Mouse (Mus musculus) neural tube, embryonic 10.5 days (tissue): ENCODE measurements around the gene Cage1.
A peak's percentile ranks its signal among the peaks of the same experiment; 100 is the strongest.

Source experiments
- DNase-seq: peaks from one replicate; pipeline ENCODE4 v3.0.0-alpha.2; 2017; ENCODE audit warnings: low spot score; ENCODE audit errors: extremely low spot score

Cage1 gene

DNA sequence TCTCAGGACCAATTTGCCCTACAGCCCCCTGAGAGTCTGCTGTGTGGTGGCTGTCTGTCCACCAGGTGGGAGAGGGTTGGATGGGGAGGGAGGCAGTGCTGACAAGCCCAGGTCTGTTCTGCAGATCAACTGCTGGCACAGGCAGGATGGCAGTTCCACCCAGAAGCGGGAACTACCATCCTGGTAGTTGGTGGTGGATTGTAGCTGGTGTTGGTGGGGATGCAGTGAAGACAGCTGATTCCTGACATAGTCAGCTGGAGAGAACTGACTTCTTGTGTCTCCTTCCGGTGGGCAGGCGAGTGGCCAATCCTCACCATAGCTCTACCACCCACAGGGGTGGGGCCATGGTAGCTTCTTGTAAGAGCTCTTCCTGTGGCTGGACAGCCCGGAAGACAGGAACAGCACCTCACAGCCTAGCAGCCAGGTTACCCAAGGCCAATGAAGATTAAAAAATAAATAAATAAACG, 26.4 kb downstream of the Cage1 start:
- DNase-seq, result no peak

DNA sequence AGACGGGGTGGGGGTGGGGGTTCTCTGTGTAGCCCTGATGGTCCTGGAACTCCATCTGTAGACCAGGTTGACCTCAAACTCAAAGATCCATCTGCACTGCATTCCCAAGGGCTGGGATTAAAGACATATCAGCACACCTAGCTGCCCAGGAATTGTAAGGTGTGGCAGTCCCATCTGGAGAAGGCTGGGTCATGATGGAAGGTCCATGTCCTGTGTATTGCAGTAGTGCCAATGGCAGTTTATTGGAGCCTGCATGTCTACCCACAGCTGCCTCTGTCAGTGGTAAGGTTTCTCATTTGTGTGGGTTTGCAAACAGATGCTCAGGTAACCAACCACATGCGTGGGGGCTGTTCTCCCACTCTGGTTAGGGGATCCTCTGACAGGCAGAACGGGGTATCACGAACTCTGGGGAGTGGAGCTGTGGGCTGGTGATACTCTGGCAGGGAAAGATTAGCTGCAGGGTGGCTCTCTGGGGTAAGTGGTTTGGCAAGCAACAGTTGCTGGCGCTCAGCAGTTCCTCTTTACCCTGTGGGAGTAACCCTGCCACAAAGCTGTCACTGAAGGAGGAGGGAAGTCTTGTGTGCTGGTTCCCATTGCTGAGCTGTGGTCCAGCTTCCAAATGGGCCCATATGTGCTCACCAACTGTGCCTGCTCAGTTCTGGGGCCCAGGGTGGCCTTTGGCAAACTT, 27.0 kb downstream of the Cage1 start:
- no peak for DNase-seq

DNA sequence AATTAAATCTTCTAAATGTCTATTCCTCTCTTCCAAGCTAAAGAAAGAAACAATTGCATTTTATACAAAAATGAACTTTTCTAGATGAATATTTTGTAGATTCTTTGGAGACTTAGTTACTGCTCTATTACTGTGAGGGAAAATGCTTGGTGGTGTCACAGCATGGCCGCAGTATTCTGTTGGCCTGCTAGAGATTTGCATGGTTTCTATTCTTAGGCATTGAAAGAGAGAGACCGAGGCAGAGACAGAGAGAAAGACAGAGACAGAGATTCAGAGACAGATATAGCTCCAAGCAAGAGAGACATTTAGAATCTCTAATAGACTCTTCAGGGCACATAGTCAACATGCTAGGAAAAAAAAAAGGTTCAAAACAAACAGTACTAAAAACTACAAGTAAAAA, 28.9 kb downstream of the Cage1 start:
- DNase-seq, result no peak

DNA sequence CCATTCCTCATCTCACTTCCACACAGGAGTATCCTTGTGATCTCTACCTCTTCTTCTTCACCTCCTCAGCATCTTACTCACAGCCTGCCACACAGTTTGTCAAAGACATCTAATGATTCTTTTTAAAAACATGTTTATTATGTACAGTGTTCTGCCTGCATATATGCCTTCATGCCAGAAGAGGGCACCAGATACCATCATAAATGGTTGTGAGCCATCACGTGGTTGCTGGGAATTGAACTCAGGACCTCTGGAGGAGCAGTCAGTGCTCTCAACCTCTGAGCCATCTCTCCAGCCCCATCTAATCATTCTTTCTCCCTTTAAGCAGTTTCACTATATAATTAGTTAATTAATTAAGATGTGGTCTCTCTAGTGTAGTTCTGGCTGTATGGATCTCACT, 34.4 kb downstream of the Cage1 start:
- no peak for DNase-seq

DNA sequence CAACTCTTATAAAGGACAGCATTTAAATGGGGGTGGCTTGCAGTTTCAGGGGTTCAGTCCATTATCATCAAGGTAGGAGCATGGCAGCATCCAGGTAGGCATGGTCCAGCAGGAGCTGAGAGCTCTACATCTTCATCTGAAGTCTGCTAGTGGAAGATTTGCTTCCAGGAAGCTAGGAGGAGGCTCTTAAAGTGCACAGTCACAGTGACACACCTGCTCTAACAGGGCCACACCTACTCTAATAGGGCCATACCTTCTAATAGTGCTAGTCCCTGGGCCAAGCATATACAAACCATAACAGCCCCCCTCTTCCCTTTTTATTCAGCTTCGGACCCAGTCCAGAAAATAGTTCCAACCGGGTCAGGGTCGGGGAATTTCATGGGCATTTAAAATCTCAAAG, 37.2 kb downstream of the Cage1 start:
- DNase-seq, result no peak

DNA sequence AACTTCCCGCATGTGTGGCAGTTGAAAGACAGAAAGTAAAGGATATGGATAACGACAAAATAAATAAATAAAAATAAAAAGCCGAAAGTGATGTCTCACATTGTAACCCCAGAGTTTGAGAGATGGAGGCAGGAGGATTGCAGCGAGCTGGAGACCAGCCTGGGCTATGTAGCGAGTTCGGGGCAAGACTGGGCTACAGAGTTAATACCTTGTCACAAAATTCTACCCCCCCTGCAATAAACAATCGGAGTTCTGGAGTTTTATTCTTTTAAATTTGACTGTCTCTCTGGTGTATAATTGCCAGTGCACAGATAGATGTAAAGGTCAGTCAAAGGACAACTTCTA, 42.5 kb downstream of the Cage1 start:
- DNase-seq, result no peak

DNA sequence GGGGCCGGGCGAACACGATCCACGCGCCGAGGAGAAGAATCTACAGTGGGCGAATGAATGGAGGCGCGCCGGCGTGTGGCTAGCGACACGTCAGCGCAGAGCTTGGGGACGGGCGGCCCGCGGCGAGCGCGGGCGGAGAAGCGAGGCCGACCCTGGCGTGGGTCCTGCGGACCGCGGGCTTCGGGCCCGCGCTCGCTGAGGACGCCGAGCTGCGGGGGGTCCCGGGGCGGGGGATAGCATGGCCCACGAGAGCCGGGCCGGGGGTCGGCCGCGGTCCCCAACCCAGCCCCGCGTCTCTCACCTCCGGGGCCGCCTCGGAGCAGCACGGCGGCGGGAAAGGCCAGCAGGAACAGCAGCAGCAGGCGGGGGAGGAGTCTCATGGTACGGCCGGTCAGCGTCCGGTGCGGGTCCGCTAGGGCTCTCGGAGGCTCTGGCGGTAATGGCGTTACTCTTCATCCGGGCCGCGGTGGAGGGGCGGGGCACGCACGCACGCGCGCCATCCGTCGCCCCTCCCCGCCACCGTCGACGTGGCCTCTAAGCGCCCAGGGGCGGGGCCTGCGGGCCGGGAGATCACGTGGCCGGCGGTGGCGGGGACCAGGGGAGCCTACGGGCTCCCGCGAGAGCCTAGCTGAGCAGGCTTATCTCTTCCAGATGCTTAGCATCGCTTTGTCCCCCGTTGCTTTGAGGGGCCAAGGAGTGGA, 43.0 kb downstream of the Cage1 start, which contains the start of gene Ssr1:
Gene Ssr1, minus strand, starts transcription at position 514 of the 701 bp plus-strand sequence.
- peak; percentile 93 for DNase-seq

DNA sequence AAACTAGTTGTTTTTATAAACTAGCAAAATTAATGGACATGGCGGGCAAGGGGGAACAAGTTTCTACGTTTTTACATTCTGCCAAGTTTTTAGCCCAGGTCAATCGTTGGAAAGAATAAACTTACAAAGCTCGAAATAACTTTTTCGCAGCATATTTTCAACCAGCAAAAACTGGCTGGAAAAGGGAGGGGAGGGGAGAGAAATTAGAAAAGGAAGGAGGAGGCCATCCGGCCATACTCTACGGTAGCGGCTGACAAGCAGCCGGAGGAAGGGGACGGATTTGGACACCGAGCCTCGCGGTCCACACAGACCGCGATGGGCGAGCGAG, 43.5 kb downstream of the Cage1 start:
- DNase-seq, result no peak

DNA sequence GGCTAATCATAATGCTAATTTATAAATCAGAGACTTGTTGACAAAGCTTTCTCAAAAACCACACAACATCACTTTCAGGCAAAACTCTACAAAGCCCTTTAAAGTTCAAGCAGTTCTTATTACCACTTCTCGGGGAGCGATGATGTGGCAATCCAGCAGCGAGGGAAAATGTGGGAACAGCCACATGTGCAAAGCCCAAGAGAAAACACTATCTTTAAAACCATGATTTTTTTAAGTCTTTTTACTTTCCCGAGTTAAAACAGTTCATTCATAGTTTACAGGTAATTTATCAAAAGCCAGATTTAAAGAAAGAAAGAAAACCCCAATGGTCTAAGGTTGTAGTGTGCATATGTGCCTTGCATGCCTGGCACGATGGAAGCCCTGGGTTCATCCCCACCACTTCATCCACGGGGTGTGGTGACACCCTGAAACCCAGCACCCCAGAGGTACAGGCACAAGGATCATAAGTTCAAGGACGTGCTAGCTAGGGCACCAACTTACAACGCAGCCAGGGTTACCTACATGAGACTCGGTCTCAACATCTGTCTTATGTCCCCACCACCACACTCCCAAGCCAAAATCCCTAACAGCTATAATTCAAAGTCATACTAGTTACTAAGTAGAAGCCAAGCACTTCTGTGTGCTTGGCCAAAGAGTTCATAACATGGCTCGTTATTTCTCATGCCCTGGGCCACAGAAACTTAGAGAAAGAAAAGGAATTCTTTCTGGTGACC, 44.1 kb downstream of the Cage1 start:
- DNase-seq, result no peak

DNA sequence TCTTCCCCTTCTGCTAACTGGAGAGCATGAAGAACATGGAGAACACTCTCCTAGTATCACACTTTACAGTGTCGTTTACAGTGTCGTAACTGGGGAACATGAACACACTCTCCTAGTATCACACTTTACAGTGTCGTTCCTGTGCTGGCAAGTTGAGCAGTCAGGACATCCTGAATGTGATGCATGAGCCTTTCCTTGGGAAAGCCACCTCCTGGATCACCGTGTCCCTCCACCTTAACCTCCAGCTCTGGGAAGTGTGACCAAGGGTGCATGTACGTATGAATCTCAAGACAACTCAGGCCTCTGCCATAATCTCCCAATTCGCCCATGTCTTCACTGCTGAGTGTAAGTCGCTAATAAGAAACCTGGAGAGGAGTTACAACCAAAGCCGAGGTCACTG, 47.2 kb downstream of the Cage1 start:
- no peak for DNase-seq

DNA sequence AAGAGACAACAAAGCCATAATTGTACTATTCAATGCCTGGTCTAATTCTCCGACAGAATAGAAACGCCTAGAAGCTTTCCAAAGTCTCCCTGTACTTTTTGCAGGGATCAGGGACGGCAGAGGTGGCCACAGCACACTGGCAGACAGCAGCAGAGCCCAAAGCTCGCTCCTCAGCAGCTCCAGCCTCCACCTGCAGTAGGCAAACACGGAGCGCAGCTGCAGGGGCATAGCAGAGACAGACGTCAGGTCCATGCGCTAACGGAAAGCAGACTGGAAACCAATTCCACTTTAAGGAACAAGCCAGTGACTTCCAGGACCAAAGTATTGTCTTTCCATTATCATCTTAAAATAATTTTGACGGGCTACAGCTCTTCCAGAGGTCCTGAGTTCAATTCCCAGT, 50.7 kb downstream of the Cage1 start:
- DNase-seq, result no peak

DNA sequence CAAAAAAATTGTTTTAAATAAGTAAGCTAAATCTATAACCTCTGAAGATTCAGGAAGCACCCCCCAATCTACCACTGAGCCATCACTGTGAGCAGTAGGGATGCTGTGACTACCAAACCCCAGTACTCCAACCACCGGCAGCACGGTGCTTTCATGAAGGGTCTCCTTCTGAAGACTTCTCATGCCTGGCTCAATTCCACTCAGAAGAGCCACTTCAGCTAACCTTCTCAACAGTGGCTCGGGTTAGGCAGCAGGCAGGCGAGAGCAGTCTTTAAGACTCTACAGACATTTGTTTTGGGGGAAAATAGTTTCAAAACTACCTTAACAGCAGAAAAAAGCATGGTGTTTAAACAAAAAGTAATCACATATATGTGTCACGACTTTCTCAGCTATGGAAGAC, 55.8 kb downstream of the Cage1 start:
- no peak for DNase-seq

DNA sequence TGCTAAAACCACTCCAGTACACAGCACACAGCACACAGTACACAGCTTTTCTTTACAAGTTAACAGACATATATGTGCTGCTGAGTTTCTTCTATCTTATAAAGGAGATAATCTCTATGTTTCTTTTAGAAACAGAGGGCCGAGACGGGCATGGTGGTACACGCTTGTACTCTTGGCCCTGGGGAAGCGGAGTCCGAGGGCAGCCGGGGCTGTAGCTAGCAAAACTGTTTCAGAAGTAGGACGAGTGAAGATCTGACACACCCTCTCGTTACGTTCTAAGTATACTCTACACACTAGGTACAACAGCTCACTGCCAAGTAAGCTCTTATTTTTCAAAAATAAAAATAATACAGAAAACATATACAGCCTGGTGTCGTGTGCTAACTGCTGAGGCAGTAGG, 56.5 kb downstream of the Cage1 start:
- DNase-seq, result no peak

DNA sequence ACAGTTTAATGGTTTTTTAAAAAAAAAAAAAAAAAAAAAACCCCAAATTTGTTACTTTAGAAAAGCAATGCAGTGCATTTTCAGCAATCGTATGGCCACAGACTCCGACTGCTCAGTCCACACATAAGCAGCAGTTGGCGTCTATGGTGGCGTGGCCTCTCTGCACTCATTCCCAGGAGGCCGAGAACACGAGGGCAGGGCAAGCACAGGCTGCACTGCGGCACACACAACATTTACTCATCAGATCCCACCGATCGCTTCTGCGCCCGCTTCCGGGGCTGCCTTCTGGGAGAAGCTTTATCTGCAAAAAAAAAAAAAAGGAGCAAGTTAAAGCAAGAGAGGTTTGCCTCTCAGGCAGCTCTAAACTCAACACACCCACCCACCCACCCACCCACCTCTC, 57.4 kb downstream of the Cage1 start:
- no peak for DNase-seq

DNA sequence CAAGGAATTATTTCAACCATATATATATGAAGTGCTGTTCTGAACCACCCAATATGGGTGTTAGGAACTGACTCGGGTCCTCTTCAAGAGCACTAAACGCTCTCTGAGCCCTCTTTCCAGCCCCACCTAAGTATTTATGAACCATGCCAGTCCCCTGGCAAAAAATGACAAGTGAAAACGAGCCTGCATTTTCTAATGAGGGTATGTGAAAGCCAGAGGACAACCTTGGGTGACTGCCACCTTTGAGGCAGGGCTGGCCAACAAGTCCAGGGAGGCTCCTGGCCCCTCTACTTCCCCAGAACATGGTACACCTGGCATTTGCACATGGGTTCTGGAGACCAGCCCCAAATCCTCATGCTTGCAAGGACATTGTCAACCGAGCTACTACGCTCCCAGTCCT, 62.1 kb downstream of the Cage1 start:
- no peak for DNase-seq

DNA sequence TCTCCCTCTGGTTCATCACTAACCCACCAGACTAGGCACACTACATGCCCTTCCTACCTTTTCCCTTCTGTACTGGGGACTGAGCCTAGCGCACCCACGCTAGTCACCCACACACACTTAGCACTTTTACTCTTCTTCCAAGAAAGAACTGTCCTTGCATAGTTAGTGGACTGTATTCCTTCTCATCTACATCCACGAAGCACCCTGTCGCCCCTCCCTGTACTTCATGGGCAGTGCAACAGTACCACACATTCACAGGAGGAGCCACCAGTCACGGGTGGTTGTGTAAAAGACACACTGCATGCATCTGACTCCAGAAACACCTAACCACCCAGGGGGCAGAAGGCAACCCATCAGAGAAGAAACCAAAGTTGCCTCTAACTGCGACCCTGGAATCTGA, 62.8 kb downstream of the Cage1 start:
- no peak for DNase-seq

DNA sequence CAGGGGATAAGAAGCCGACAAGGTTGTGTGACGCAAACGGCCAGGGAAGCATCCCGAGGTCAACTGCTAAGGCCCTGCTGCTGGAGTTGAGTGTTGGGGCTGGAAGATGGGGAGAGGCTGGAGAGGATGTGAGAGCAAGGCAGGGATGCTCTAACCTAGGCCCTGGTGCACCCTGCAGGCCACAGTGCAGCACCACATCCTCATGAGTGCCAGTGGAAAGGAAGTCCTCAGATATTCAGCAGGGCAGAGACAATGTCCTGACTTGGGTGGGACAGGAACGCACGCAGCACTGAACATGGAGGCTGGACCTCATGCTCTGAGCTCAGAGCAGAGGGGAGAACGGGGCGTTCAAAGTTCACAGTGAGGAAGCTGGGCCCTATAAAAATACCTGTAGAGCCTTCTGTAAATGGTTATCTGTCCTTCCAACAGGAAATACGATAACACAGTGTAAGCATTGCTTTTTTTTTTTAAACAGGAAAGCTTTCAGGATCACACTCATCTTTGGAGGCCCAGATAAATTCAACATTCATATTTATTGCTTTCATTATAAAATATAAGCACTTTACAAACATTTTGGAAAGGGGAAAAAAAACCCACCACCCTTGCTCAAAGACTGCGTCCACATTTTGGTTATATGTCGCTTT, 65.9 kb downstream of the Cage1 start:
- DNase-seq, result no peak

DNA sequence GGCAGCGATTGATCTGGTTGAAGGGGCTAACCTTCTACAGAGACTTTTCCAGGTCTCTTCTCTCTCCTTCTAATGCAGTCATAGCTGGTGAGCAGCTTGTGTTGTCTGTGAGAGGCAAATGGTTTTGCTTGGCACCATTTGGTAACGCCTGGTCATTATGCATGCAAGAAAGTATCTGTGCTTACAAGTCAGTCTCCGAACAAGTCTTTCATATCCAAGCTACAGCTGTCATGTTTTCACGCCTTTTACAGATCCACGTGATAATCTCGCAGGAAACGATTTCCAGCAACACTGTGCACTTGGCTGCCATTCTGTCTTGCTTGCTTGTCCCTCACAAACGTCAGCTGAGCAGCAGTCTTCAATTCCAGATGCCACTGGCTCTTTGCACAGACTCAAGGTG, 66.9 kb downstream of the Cage1 start:
- no peak for DNase-seq

DNA sequence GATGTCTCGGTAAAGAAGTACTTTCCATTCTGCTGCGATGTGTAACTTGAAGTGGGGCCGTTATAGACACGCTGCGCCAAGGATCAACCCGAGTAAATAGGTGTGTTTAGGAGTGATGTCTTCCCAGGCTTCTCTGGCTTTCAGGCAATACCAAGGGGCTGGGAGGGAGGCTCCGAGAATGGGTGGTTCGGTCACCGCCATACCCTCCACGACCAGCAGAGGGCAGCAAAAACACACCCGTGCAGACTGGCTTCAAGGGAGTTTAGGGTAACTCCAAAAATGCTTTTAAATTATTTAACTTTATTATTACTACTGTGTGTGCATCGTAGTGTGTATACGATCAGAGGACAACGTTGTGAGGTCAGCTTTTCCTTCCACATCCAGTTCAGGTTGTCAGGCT, 67.5 kb downstream of the Cage1 start:
- peak; percentile 93 for DNase-seq

DNA sequence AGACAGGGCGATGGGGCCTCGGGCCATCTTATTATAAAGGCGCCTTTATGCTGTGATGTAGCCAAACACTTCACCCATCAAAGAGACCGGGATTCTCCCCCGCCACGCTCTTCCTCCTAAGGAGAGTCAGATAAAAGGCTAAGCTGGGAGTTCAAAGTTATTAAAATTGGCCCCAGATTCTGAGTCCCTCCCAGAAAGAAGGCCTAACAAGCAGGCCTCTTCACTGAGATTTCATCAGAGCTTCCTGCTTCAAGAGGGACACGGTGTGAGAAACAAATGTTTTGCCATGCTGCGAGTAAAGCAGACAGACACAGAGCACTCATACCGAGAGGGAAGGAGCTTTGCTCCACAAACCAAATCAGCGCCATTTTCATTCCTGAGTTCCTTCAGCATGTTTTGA, 69.3 kb downstream of the Cage1 start:
- no peak for DNase-seq

DNA sequence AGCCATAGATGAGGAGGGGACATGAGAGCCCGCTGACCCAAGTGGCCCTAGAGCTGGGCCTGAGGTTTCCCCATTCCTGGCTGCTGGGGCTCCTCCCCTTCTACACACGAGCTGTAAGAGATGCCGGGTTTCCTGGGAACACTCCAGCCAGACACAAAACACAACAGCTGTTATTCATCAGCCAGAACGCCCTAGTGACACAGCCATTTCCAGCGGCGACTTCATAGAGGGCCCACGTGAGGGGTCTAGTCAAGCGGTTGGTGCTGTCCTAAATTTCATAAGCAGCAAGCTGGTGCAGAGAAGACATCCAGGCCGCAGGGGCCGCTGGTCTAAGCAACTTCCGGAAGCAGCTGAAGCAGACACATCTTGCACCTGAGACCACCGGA, 69.8 kb downstream of the Cage1 start:
- DNase-seq, result peak; percentile 49
